Mouse (Mus musculus) natural killer cell, adult 2 months (primary cell): ENCODE results near the gene Defb9.
"Not testable (repeated sequence)": the region's sequence is repeated elsewhere in the genome, so short reads cannot be mapped to it uniquely, and the experiment has no call there.

Source experiments
- DNase-seq, 2 experiments: peaks; one replicate each; pipeline ENCODE4 v3.0.0; 2022; ENCODE audit warnings: low spot score in 2 of 2

Gene Defb9

DNA sequence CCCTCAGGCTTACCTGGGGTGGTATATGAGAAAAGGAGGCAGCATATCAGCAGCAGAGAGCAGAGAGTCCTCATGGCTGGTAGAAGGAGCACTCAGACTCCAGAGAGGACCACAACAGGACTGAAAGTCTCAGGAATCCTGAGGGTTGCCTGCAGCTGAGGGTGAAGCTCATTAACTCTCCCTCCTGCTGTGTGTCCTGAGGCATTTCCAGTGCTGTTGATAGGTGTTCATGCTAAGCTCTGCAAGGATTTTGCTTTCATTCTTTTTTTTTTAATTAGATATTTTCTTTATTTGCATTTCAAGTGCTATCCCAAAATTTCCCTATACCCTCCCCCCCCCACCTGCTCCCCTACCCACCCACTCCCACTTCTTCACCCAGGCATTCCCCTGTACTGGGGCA, at the start of gene Defb9:
Defb9 (minus strand) TSS at position 101 of the 400 bp plus-strand sequence.
- not testable (repeated sequence) for DNase-seq

DNA sequence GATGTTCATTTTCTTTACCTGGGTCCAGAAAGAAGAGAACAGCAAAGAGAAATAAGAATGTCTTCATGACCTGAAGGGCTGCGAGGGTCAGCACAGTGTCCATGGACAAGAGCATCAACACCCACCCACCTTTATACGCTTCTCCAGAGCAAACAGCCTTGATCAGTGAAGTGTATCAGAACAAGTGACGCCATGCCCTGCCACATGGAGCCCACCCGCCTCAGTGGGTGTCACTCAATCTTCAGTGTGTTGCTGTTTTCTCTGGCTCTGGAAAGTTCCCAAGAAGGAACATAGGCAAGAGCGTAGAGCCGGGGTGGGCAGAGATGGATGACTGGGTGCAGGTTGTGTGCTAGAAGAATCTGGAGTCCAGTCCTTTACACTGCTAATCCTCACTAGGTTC, 47.4 kb upstream of the Defb9 start, which contains the start of gene Defb15:
Defb15 (minus strand) TSS at position 101 of the 400 bp plus-strand sequence.
- no peak for DNase-seq

DNA sequence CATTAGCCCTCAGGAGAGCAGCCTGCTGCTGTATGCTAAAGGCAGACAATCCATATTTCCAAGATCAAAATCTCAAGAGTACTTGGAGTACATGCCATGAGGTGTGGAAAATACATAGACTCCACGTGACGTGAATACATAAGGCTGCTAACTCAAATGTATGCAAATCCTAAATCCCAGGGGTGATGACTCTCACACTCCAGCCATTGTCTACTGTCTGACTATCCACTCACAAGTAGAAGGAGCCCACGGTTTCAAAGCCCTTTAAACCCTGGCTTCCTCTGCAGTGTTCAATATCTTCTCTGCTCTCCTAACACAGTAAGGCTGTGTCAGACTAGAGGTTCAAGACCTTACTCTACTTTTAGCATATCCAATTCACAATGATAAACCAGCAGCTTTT, 45.5 kb upstream of the Defb9 start:
- DNase-seq = not testable (repeated sequence)

DNA sequence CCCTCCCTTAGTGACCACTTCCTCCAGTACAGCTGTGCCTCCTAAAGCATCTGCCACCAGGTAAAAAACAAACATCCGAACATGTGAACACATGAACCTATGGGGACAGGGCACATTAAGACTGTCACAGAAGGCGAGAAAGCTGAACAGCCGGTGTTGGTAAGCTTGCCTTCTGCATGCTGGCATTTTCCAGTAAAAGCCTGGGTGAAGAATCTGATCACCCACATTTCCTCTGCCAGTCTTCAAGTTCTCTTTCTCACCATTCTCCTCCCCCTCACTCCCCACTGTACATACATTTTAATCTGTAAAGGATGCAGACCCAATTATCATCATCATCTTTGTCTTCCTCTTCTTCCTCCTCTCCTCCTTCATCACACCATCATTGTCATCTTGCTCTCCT, 30.4 kb upstream of the Defb9 start:
- DNase-seq = no peak

DNA sequence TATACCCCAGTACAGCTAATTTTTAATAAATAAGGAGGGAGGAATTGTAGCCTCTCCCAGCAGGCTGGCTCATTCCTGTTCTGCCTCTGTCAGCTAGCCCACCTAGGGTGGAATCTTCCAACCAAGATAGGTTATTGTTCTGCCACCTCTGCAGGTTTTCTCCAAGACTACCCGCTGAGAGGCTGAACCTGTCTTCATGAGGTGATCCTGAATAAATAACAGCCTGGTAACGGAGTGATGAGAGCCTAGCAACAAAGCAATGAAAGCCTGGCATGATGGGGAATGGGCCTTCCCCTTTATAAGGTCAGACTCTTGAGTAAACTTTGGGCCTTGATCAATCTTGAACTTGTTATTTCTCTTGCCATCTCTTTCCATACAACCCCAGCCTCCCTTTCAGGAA, 27.3 kb upstream of the Defb9 start:
- no peak for DNase-seq

DNA sequence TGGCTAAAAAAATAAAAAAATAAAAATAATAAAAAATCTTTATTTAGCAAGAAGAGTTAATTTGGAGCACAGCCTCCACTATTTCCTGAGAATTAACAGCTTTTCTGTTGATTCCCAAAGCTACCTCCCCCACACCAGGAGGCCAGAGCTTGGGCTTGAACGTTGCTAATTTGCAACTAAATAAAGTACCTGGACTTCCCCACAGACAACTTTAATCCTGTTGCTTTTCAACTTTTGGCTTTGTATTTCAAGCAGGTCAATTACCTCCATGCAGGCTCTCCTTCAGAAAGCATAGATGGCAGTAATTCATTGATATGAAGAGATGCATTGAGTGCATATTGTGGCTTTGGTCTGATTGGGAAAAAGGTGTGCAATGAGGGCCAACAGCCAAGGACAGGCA, 26.7 kb upstream of the Defb9 start:
- DNase-seq = no peak

DNA sequence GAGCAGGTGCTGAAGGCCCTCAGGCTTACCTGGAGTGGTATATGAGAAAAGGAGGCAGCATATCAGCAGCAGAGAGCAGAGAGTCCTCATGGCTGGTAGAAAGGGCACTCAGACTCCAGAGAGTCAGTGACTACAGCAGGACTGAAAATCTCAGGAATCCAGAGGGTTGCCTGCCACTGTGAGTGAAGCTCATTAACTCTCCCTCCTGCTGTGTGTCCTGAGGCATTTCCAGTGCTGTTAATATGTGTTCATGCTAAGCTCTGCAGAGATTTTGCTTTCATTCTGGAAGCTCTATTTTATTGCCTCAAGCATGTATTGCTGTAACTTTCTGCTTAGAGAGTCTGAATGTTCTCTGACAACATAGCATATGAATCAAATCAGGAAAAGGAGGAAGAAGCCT, 21.1 kb upstream of the Defb9 start, which contains the start of gene Defb11:
Defb11 (minus strand) TSS at position 123 of the 400 bp plus-strand sequence.
- not testable (repeated sequence) for DNase-seq

DNA sequence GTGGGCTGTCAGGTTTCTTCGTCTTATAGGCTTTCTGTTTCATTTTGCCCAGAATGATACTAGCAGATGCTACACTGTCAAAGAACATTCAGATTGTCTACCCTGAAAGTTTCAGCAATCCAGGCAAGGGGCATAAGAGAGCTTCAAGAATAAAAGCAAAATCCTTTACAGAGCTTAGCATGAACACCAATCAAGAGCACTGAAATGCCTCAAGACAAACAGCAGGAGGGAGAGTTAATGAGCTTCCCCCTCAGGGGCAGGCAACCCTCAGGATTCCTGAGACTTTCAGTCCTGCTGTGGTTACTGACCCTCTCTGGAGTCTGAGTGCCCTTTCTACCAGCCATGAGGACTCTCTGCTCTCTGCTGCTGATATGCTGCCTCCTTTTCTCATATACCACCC, 26.6 kb downstream of the Defb9 start, which contains the start of gene Defb10:
Defb10 (plus strand) TSS at position 316 of the 400 bp plus-strand sequence.
- DNase-seq = not testable (repeated sequence)
